Mouse (Mus musculus): ENCODE data around the gene Runx2. TPM values are rescaled to one million over a fixed set of nuclear protein-coding genes. Genes with fewer than 3 reads are reported as not detected.

Runx2 gene
- total RNA-seq, 1 experiment from 2014 or later, result 39.0 TPM

DNA sequence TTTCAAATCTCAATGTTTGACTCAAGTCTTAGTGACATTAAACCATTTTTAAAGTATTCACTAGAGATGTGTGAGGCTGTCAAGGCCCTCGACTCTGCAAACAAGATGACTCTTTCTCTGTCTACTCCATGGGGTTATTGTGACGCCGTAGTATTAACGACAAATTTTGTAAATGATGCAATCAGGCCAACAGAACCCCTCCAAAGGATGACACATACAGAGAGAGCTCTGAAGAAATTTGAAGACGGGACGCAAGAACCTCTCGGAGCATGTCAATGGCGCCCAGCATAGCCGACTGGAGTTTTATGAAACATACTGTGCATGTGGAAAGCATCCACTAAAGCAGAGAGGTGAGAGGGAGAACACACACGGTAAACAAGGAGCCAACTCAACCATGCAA lies 117.5 kb downstream of the Runx2 start:
- no peak; a peak in 1 of 4 replicates for ATAC-seq (replicated peaks in 1 of 2; ENCODE audit: insufficient read depth in 1 of 2, low FRiP score in 2 of 2, low TSS enrichment in 1 of 2, low read depth in 1 of 2, poor library complexity in 2 of 2, severe bottlenecking in 2 of 2)

DNA sequence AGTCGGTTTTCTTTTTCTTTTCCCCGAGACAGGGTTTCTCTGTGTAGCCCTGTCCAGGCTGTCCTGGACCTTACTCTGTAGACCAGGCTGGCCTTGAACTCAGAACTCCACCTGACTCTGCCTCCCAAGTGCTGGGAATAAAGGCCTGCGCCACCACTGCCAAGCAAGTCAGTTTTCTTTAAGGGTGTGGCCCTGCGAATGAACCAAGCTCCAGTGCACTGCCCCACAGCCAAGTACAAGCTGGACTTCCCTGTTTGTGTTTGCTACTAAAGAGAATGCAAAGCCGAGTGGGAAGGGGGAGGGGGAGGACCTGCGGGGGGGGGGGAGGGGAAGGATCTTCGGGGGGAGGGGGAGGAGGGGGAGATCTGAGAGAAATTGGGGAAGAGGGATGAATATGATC lies 121.0 kb downstream of the Runx2 start:
- no peak for ATAC-seq (replicated peaks in 1 of 2; ENCODE audit: insufficient read depth in 1 of 2, low FRiP score in 2 of 2, low TSS enrichment in 1 of 2, low read depth in 1 of 2, poor library complexity in 2 of 2, severe bottlenecking in 2 of 2)

DNA sequence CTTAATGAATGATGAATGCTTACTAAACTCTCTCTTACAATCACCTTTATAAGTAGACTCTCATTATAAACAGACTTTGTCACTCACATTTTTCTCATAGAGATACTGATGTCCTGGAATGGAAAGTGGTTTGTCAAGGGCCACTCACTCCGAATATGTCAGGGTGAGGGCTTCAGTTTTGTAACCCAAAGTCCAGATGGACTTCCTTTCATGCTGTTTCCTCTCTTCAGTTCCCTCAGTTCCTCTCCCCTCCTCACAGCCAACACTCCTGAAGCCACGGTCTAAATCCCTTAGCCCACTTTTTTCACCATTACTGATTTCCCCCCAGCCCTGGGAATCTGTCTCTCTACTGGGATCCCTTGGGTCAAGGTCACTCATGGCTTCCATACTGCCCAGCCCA lies 123.1 kb downstream of the Runx2 start:
- no peak for ATAC-seq (replicated peaks in 1 of 2; ENCODE audit: insufficient read depth in 1 of 2, low FRiP score in 2 of 2, low TSS enrichment in 1 of 2, low read depth in 1 of 2, poor library complexity in 2 of 2, severe bottlenecking in 2 of 2)

DNA sequence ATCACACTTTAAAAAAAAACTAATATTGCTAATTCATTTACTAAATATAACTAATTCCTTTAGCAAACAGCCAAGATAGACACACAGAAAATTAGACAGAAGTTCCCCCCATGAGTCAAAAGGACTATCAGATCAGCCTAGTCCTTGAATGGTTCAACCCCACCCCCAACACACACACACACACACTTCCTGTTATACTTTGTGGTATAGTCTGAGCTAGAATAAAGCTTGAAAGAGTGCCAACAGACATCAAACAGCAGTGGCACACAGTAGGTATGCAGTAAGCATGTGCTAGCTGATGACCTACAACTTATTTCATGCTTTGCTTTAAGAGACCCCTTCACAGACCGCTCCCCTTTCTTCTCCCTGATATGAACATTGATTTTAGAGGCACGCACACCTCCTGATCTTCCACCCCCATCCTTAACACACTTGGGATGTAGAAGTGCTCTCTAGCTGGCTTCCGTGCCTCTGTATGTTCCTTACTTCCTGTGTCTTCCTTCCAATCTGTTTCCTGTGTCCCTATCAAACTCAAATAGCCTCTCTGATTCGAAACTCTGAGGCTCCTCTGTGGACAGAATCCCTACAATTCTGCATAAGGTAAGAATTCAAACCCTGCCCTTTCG lies 124.1 kb downstream of the Runx2 start:
- peak; percentile 47 to 61; a peak in 3 of 4 replicates for ATAC-seq (replicated peaks in 1 of 2; ENCODE audit: insufficient read depth in 1 of 2, low FRiP score in 2 of 2, low TSS enrichment in 1 of 2, low read depth in 1 of 2, poor library complexity in 2 of 2, severe bottlenecking in 2 of 2)

DNA sequence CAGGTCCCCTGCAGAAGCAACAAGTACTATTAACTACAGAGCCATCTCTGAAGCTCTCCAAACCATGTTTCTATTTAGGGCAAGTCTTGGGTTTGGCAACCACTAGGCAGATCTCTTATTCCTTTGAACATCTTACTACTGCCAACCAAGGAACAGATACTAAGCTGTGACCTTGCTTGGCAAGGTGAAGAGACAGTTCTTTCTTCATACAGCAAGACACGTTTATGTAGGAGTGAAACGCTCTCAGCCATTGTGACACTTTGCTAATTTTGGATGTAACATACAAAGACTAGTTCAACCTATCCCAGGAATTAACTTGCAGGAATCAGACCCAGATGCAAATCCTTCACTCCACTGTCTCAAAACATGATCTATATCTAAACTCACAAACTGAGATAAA lies 126.3 kb downstream of the Runx2 start:
- ATAC-seq (replicated peaks in 1 of 2; ENCODE audit: insufficient read depth in 1 of 2, low FRiP score in 2 of 2, low TSS enrichment in 1 of 2, low read depth in 1 of 2, poor library complexity in 2 of 2, severe bottlenecking in 2 of 2), result no peak

DNA sequence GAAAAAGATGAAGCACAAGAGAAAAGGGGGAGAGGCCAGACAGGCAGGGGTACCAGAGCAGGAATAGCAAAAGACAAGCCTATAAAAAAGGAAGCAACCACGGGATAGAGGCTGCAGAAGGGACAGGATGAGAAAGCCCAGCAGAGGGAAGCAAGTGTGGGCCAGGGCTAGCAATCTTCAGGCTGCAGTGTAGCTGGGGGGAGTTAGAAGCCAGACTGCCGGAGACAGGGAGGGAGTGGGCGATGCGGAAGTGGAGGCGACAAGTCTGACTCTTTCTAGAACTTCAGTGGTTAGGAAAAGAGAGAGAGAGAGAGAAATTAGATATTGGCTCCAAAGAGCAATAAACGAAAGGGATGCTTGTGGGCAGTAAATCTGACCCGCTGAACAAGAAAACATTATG lies 129.1 kb downstream of the Runx2 start:
- peak; percentile 59 to 75 for ATAC-seq (replicated peaks in 1 of 2; ENCODE audit: insufficient read depth in 1 of 2, low FRiP score in 2 of 2, low TSS enrichment in 1 of 2, low read depth in 1 of 2, poor library complexity in 2 of 2, severe bottlenecking in 2 of 2)

DNA sequence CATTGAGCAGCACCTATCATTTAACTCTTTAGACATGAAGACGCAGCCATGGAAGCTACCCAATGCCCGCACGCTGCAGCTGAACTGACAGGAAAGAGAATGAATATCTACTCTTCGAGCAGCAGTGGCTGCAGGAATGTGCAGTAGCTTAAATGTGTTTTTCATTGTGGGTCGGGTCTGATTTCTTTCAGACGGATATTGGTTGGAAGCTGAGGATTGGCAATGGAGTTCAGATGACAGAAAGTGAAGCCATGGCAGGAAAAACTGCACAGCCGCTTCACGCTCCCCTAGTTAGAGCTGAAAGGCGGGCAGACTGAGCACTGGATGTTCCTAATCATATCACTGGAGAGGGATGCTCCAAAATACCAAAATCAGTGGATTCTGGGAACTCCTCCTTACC lies 131.6 kb downstream of the Runx2 start:
- no peak for ATAC-seq (replicated peaks in 1 of 2; ENCODE audit: insufficient read depth in 1 of 2, low FRiP score in 2 of 2, low TSS enrichment in 1 of 2, low read depth in 1 of 2, poor library complexity in 2 of 2, severe bottlenecking in 2 of 2)

DNA sequence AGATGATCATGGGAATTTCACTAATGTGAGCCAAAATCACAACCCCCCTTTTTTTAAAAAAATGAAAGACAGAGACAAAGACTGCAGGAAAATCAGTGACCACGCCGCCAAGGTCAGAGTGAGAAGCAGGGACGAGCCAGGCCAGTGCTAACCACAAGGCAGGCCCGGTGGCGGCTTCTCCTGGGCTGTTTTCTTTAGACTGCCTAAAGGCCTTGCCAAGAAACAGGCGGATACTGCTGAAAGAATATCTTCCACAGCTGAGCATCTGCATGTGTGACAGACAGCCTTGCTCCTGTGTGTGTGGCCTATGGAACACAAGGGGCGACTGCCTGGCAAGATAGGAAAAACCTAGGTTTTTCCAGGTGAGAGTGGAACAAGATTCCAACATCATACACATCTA lies 136.8 kb downstream of the Runx2 start:
- ATAC-seq (replicated peaks in 1 of 2; ENCODE audit: insufficient read depth in 1 of 2, low FRiP score in 2 of 2, low TSS enrichment in 1 of 2, low read depth in 1 of 2, poor library complexity in 2 of 2, severe bottlenecking in 2 of 2), result no peak

DNA sequence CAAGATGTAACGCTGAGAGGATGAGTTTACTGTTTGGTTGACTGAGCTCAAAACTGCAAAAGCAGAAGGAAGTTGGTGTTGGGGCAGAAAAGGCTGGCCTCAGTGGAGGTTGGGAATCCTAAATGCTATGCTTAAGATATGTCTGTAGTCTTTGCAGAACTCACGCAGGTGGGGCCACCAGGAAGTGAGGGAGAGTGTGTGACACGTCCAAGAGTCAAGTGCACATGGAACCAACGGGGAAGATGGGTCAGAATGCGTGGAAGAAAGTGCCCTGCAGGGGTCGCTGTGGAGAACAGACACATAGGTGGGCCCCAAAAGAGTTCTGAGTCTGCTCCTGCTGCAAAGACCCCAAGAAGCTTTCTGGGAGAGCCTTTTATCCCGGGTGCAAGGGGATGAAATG lies 141.8 kb downstream of the Runx2 start:
- peak; percentile 78 to 82 for ATAC-seq (replicated peaks in 1 of 2; ENCODE audit: insufficient read depth in 1 of 2, low FRiP score in 2 of 2, low TSS enrichment in 1 of 2, low read depth in 1 of 2, poor library complexity in 2 of 2, severe bottlenecking in 2 of 2)

DNA sequence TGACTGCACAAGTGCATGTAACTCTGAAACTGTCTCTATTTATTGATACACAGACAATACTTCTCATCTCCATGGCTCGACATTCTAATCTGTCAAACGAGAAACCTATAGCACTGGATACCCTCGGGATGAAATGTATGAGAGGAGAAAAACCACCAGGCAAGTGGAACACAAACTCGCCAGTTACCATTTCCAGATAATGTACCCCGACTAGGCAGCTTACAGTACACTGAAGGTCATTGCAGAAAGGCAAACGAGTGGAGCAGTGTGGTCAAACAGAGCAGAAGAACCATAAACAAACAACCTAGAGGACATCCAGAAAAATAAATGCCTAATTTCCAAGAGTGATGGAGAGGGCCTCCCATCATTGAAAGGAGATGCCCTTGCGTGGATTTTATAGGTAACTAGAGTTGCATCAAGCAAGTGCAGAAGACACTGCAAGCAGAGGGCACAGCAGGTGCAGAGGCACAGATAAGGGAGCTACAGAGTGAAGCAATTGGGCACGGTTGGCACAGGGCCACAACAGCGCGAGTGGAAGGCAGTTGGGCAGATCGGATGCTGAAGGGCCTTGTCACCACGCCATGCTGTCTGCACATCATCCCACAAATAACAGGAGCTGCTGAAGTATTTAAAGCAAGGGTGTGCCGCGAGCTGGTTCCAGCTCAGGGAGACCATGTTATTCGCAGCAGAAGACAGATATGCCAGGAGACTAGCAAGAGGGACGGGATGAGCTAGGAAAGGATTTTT lies 142.5 kb downstream of the Runx2 start:
- peak; percentile 60 to 70 for ATAC-seq (replicated peaks in 1 of 2; ENCODE audit: insufficient read depth in 1 of 2, low FRiP score in 2 of 2, low TSS enrichment in 1 of 2, low read depth in 1 of 2, poor library complexity in 2 of 2, severe bottlenecking in 2 of 2)

DNA sequence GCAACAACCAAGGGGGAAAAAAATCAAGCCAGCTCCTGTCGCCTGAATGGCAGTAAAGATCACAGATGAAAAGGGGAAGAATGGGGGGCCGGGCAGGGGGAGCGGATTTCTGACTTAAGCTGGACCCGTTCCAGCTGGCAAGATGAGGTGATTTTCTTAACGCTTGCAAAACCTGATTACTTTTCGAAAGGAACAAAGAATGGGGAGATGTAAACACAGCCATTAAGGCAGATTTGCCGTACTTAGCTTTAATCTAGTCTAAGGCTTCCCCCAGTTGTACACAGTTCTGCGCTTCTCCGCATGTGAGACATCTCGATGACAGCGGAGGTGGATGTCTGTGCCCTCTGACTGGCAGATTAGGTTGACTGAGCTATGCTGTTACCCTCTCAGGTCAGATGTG lies 144.6 kb downstream of the Runx2 start:
- ATAC-seq (replicated peaks in 1 of 2; ENCODE audit: insufficient read depth in 1 of 2, low FRiP score in 2 of 2, low TSS enrichment in 1 of 2, low read depth in 1 of 2, poor library complexity in 2 of 2, severe bottlenecking in 2 of 2), result 0 out of 4 replicates have a peak, but pooled peaks of 1 of the 2 experiments have one; percentile 27

DNA sequence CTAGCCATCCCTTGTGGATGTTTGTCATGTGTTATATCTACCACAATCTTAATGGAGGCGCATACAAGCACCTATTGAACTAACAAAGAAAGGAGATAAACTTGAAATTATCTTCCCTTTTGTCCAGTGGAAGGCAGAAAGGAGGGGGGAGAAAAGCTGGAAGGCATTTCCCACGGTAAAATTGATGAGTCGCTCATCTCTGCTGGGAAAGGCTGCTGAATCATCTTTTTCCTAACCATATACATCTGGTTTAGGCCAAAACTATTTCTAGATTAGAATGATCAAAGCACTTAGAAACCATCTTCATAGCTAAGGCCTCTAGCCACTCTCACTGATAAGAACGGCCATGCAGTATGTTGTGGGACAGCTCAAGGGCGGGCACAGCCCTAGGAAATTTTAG lies 147.3 kb downstream of the Runx2 start:
- ATAC-seq (replicated peaks in 1 of 2; ENCODE audit: insufficient read depth in 1 of 2, low FRiP score in 2 of 2, low TSS enrichment in 1 of 2, low read depth in 1 of 2, poor library complexity in 2 of 2, severe bottlenecking in 2 of 2), result no peak

DNA sequence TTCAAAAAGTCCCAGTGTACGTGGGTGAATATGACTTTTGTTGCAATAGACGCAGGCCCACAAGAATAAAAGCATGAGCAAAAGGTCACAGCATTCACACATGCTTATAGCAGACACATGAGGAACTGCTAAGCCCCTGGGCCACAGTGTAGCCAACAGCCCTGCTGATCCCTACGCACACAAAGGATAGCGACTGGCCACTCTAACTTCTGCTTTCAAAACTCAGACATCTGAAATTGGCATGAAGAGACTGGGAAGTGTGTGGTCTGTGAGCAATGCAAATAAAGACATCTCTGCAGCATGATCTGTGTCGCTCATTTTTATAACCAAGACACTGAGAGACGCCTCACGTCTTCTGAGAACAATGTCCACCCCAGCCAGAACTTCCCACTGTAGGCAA lies 150.7 kb downstream of the Runx2 start:
- ATAC-seq (replicated peaks in 1 of 2; ENCODE audit: insufficient read depth in 1 of 2, low FRiP score in 2 of 2, low TSS enrichment in 1 of 2, low read depth in 1 of 2, poor library complexity in 2 of 2, severe bottlenecking in 2 of 2), result peak; percentile 60 to 77

DNA sequence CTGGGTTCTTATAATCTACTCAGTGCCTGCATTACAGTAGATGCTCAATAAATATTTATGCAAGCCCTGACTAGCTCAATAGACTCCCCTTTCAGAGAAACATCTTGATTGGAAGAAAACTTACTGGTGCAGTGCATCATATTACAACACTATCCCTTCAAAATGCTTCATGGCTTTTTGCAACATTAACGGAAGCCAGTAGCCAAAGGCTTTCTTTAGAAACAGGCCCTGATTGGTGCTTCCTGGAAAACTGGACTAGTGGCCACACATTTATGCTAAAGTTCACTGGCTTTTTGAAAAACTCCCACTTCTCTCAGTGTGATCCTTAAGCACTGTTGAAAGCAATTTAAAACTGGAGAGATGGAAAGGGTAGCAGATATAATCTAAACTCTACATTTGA lies 151.4 kb downstream of the Runx2 start:
- peak in 1 of 2 experiments; percentile 30; a peak in 1 of 4 replicates for ATAC-seq (replicated peaks in 1 of 2; ENCODE audit: insufficient read depth in 1 of 2, low FRiP score in 2 of 2, low TSS enrichment in 1 of 2, low read depth in 1 of 2, poor library complexity in 2 of 2, severe bottlenecking in 2 of 2)

DNA sequence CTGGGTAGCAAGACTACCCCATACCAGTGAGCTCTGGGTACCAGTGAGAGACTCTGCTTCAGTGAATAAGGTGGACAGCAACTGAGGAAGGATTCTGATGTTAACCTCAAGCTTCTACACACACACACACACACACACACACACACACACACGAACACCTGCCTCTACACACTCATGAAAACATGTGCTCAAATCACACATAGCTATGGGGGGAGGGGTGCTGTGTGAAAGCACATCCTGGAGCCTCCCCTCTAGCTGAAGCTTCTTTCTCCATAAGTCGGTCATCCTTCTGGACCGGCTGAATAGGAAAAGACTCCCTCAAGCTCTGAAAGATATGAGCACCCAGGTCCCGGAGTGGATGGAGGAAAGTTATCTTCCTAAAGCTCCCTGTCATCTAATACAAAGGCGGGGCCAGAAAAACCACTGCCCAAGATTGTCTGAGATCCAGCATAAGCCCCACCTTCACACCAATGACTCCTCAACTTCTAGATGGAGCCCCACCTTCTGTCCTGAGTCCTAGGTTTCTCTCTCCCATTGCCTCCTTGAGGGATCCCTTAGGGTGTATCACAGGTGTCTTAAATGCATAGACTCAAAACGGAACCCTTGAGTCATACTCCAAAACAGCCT lies 152.4 kb downstream of the Runx2 start:
- ATAC-seq (replicated peaks in 1 of 2; ENCODE audit: insufficient read depth in 1 of 2, low FRiP score in 2 of 2, low TSS enrichment in 1 of 2, low read depth in 1 of 2, poor library complexity in 2 of 2, severe bottlenecking in 2 of 2), result no peak

DNA sequence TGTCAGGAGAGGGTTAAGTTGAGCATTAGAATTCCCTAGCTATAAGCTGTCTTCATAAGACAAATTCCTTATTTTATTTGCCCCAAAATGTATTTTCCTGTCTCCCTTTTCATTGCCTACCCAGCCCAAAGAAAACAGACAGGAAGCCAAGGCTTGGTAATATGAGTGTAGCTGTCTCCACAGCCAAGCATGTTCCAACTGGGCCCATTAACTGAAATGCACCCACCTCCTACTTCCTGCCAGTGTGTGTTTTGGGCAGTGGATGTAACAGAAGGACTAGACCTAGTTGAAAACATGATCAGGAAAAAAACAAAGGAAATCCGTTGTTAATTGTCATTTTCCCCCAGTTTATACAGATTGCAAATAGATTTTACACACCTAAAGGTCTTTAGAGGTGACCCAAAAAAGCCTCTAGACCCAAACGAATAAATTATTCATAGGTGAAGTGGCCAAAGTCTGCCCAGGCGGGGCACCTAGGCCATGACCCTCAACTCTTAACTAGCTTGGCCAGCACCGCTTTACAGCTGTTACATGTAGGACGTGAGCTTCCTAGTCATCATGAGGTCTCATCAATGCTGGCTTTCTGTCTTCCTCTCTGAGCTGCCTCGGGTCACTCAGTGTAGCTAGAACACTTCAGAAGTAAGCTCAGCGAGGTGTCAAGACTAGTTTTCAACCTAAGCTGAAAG lies 154.3 kb downstream of the Runx2 start:
- no peak for ATAC-seq (replicated peaks in 1 of 2; ENCODE audit: insufficient read depth in 1 of 2, low FRiP score in 2 of 2, low TSS enrichment in 1 of 2, low read depth in 1 of 2, poor library complexity in 2 of 2, severe bottlenecking in 2 of 2)

DNA sequence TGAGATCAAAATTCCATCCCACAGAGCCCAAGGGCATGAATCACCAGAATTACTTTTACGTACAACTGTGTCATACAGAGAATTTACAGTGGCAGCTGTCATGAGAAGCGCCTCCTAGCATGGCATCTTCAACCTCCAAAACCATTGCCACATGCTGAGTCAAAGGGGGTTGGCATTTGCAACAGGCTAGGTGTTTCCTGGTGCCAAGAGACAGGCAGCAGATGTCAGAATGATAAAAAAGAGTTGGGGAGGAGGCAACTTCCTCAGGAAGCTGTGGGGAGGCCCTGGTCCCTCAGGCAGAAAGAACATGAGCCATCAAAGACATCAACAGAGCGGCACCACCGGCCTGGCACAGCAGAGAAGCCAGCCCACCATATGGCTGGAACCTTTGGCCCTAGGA lies 160.1 kb downstream of the Runx2 start:
- peak; percentile 97 for ATAC-seq (replicated peaks in 1 of 2; ENCODE audit: insufficient read depth in 1 of 2, low FRiP score in 2 of 2, low TSS enrichment in 1 of 2, low read depth in 1 of 2, poor library complexity in 2 of 2, severe bottlenecking in 2 of 2)

DNA sequence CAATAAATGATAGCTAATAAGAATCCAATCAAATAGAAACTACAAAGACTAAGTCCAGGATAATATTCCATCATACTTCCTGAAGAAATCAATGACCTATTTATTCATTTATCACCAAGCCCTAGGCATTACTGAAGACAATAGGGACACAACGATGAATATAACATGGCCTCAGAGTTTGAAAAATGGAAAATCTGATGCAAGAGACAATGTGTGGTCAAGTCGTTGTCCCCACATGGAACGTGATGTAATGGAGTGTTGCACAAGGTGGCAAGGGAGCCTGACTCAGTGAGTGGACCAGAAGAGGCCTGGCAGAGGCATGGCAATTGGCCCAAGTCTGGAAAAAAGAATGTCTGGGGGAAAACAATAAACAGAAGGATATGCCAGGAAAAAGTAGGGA lies 161.5 kb downstream of the Runx2 start:
- no peak; a peak in 1 of 4 replicates for ATAC-seq (replicated peaks in 1 of 2; ENCODE audit: insufficient read depth in 1 of 2, low FRiP score in 2 of 2, low TSS enrichment in 1 of 2, low read depth in 1 of 2, poor library complexity in 2 of 2, severe bottlenecking in 2 of 2)
